14 mouse cellular contexts compared by ENCODE assay signal in genomic region chr3:129564852-129565251, GRCm38 (mm10).
"Had no signal": no experiment of that assay in that cellular context is flagged by ENCODE, and none has a peak within 500 bp of the region (broad histone marks: within the 10 kb centered on the region; RNA-seq: fewer than 3 reads in every experiment).

No protein-coding gene starts in this region.

- H3K36me3 ChIP-seq: midbrain, embryonic 15.5 days; neural tube, embryonic 15.5 days had no signal

- H3K4me1 ChIP-seq: hindbrain, embryonic 15.5 days; midbrain, embryonic 15.5 days had no signal

- H3K27me3 ChIP-seq: hindbrain, embryonic 15.5 days; liver, embryonic 13.5 days; midbrain, embryonic 12.5 days; midbrain, embryonic 15.5 days; neural tube, embryonic 12.5 days; neural tube, embryonic 15.5 days had no signal

- DNase-seq: kidney, adult 8-10 months; layer of hippocampus, adult 9-11 months; liver, embryonic 13.5 days; lung, embryonic 14.5 days; right cerebral cortex, postnatal 25 days; thymus, adult 18-20 months; thymus, postnatal 36 days had no signal

- H3K27ac ChIP-seq: hindbrain, embryonic 15.5 days; layer of hippocampus, adult 2 months; macrophage; midbrain, embryonic 12.5 days; midbrain, embryonic 15.5 days; neural tube, embryonic 12.5 days; neural tube, embryonic 15.5 days had no signal

- H3K4me3 ChIP-seq: hindbrain, embryonic 15.5 days; layer of hippocampus, adult 2 months; liver, embryonic 13.5 days; midbrain, embryonic 12.5 days; midbrain, embryonic 15.5 days; neural tube, embryonic 12.5 days; neural tube, embryonic 15.5 days had no signal
